Mouse (Mus musculus) intestine, embryonic 14.5 days (tissue): ENCODE data around the gene Apobec2. TPM values are rescaled to one million over a fixed set of nuclear protein-coding genes. Genes with fewer than 3 reads are reported as not detected.

ENCODE experiments used
- ATAC-seq: fragments of 200-750 bp; cut with Nextera tagmentation; replicated peaks from 2 replicates; pipeline ENCODE4 v1.8.0; 2017; ENCODE audit warnings: low read depth, moderate number of reproducible peaks, moderate TSS enrichment, moderate library complexity; ENCODE audit not compliant: low FRiP score, low TSS enrichment
- DNase-seq: peaks from one replicate; pipeline ENCODE4 v3.0.0-alpha.2; 2018; ENCODE audit warnings: low spot score
- H3K27ac ChIP-seq: fragments of 300-500 bp; sonication (generic); 2 replicates; pipeline ENCODE4 v1.5.1; 2014; ENCODE audit warnings: low read depth, mild to moderate bottlenecking, control low read depth
- H3K27me3 ChIP-seq: fragments of 300-500 bp; sonication (generic); replicated peaks from 2 replicates; pipeline ENCODE4 v1.6.1; 2014; ENCODE audit warnings: low read length, control low read depth; ENCODE audit not compliant: control insufficient read depth, insufficient read depth
- H3K36me3 ChIP-seq: fragments of 300-500 bp; sonication (generic); 2 replicates; pipeline ENCODE4 v1.6.1; 2014; ENCODE audit warnings: low read length, control low read depth; ENCODE audit not compliant: control insufficient read depth, insufficient read depth
- H3K4me1 ChIP-seq: fragments of 300-500 bp; sonication (generic); replicated peaks from 2 replicates; pipeline ENCODE4 v1.6.1; 2014; ENCODE audit warnings: low read length, control low read depth, mixed read lengths; ENCODE audit not compliant: control insufficient read depth, insufficient read depth
- H3K4me2 ChIP-seq: fragments of 300-500 bp; sonication (generic); 2 replicates; pipeline ENCODE4 v1.6.1; 2014; ENCODE audit warnings: low read length
- H3K4me3 ChIP-seq: fragments of 300-500 bp; sonication (generic); 2 replicates; pipeline ENCODE4 v1.5.1; 2014; ENCODE audit warnings: low read depth, low read length, control low read depth, mixed read lengths
- H3K9ac ChIP-seq: fragments of 300-500 bp; sonication (generic); 2 replicates; pipeline ENCODE4 v1.6.1; 2014; ENCODE audit warnings: mild to moderate bottlenecking, low read length
- H3K9me3 ChIP-seq: fragments of 300-500 bp; sonication (generic); 2 replicates; pipeline ENCODE4 v1.6.1; 2016; ENCODE audit warnings: low read length, control low read depth; ENCODE audit not compliant: control insufficient read depth
- WGBS: fragments of 180-500 bp; shearing (Covaris S2); extraction: QIAGEN DNeasy Blood & Tissue Kit; methylation state at CpG from one replicate; pipeline ENCODE4 v1.1.7; 2014; 5-methylcytosine and 5-hydroxymethylcytosine counted together
- polyA plus RNA-seq: library from polyadenylated mRNA; unstranded; fragments of >200 nt; fragmentation: Nextera tagmentation; extraction: Ambion mirVana; gene quantifications from 2 replicates; pipeline ENCODE4 v1.2.1, GENCODE M21; 2014

Gene Apobec2
- polyA plus RNA-seq, 1 experiment from 2014 or later: 2.4 TPM

DNA sequence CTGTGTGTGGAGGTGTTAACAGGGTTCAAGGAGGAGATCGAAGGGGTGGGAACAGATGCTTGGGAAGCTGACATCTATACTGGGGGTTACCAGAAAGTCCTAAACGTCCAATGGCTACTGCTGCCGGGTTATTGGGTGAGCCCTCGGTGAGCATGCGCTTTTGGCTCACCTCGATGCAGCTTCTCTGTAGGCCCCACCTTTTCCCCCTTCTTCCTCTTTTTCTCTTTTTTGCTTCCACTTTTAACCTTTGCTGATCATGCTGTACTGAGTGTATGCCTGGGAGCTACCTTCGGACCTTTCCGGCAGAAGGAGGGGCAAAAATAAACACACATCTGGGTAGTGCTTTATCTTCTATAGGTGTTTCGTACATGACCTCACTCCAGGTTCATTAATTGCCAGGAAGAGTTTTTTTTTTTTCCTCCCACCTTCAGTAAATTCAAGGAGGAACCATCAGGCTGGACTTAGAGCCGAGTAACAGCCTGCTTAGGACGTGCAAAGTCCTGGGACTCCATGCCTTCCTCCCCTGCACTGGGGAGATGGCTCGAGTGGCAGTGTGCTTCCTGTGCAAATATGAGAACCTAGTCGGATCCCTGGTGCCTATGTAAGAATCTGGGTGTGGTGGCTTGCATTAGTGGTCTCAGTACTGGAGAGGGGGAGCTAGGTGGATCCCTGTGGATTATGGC is 25.4 kb upstream of the Apobec2 start:
- ATAC-seq: peak; percentile 65
- Histone ChIP-seq H3K4me2 (peak overlapping the region; percentile 17), H3K9me3 (no peaks in the 10 kb centered on the region), H3K27ac (peak overlapping the region; percentile 19; the same call in 1 of the 2 replicates), H3K27me3 (no peaks in the 10 kb centered on the region), H3K9ac (no peak overlapping the region), H3K4me3 (no peak overlapping the region), H3K36me3 (no peaks in the 10 kb centered on the region), H3K4me1 (no peaks in the 10 kb centered on the region)
- 54% methylated on average over 13 of the region's 13 CpGs for WGBS
- DNase-seq: peak; percentile 62

DNA sequence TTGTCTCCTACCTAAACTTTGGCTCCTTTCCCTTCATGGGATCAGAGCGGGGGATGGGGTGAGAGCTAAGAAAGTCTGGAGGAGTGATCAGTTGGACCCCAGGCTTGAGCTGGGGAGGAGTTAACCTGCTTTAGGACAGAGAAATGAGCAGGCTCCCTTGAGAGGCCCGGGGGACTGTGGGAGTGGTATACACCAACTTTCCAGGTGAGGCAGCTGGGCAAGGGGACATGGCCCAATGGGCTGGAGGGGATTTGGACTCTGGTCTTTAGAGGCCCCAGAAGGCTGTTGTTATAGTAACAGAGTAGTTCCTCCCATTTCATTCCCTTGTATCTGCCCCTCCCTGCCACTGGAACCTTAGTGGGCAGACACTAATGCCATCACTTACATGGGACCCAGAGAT is 23.2 kb upstream of the Apobec2 start:
- H3K4me3 ChIP-seq: peak overlapping the region; percentile 22
- peak overlapping the region; percentile 69 for H3K27ac ChIP-seq
- no peaks in the 10 kb centered on the region for H3K27me3 ChIP-seq
- H3K4me2 ChIP-seq: peak overlapping the region; percentile 41
- 93% methylated on average over 2 of the region's 2 CpGs for WGBS
- peak; percentile 71 for DNase-seq
- H3K9me3 ChIP-seq: no peaks in the 10 kb centered on the region
- no peaks in the 10 kb centered on the region for H3K36me3 ChIP-seq
- 0 out of 2 replicates have a peak, but pooled peaks cover 2% of the 10 kb centered on the region for H3K4me1 ChIP-seq
- ATAC-seq: peak; percentile 82
- no peak overlapping the region for H3K9ac ChIP-seq

DNA sequence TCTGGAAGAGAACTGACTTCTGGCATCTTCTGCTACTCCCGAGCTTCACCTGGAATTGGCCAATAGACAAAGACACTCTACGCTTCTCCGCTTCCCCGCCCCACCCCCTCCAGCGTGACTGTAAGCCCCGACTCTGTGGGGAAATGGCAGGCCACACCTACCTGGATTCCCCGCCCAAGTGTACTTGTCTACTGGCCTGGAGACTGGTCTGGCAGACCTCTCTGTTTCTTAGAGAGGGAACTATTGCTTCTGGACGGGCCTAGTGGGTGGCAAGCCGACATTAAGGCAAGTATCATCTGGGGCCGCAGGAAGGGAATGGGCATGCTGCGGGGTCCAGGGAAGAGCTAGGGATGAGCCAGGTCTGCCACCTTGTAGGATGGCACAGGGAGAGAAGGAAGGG is 22.0 kb upstream of the Apobec2 start, which contains the start of gene Unc5cl:
TSS of gene Unc5cl (plus strand) at position 214 of the 400 bp plus-strand sequence.
- Histone ChIP-seq H3K27me3 (no peaks in the 10 kb centered on the region), H3K4me3 (peak within 1 kb of the TSS; percentile 22), H3K9me3 (no peaks in the 10 kb centered on the region), H3K36me3 (no peaks in the 10 kb centered on the region), H3K4me2 (peak within 1 kb of the TSS; percentile 41), H3K27ac (peak within 1 kb of the TSS; percentile 69), H3K4me1 (0 out of 2 replicates have a peak, but pooled peaks cover 2% of the 10 kb centered on the region), H3K9ac (0 out of 2 replicates have a peak within 1 kb of the TSS, but pooled peaks have one; percentile 0)
- DNase-seq (peak; percentile 74), ATAC-seq (peak; percentile 56; the same call in 1 of the 2 replicates)
- WGBS: 48% methylated on average over 11 of the region's 11 CpGs

DNA sequence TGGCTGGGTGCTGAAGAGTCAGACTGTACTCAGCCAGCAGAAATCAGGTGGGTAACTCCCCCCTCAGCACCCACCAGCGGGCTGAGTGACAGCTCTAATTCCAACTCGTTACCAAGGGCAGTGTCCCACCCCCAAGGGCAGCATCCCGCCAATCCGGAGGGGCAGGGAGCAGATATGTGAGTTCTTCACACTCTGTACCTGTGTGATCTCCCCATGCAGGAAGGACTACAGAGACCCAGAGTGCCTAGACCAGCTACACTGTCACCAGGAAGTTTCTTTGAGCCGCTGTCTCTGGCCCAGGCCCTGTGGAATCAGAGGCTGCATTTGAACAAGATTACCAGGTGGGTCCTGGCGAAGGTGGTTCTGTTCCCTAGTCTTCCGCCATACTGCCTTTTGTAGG is 21.5 kb upstream of the Apobec2 start:
- no peak overlapping the region for H3K9ac ChIP-seq
- H3K9me3 ChIP-seq: no peaks in the 10 kb centered on the region
- no peaks in the 10 kb centered on the region for H3K27me3 ChIP-seq
- ATAC-seq (0 out of 2 replicates have a peak, but pooled peaks have one; percentile 6), DNase-seq (no peak)
- WGBS: 48% methylated on average over 7 of the region's 7 CpGs
- H3K27ac ChIP-seq: peak overlapping the region; percentile 58; the same call in 1 of the 2 replicates
- H3K4me3 ChIP-seq: peak overlapping the region; percentile 22; the same call in 1 of the 2 replicates
- 0 out of 2 replicates have a peak, but pooled peaks cover 2% of the 10 kb centered on the region for H3K4me1 ChIP-seq
- no peaks in the 10 kb centered on the region for H3K36me3 ChIP-seq
- H3K4me2 ChIP-seq: peak overlapping the region; percentile 25

DNA sequence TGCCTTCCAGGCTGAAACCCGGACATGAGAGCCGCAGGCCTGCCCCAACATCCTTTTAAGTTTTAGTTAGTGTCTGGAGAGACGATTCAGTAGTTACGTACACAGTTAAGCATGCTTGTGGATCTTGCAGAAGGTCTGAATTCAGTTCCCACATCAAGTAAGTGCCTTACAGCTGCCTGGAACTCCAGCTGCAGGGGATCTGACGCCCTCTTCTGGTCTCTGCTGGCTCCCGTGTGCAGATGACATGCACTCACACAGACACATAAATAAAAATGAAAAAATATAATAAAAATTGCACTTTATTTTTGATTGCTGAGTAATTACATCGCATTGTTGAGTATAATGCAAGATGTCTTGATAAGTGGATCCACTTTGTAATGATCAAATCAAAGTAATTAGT is 20.8 kb upstream of the Apobec2 start:
- Histone ChIP-seq H3K4me3 (no peak overlapping the region), H3K27ac (no peak overlapping the region), H3K36me3 (no peaks in the 10 kb centered on the region), H3K9ac (no peak overlapping the region), H3K9me3 (no peaks in the 10 kb centered on the region), H3K27me3 (no peaks in the 10 kb centered on the region), H3K4me1 (0 out of 2 replicates have a peak, but pooled peaks cover 2% of the 10 kb centered on the region), H3K4me2 (no peak overlapping the region)
- ATAC-seq (no peak), DNase-seq (no peak)
- WGBS: 69% methylated on average over 7 of the region's 7 CpGs

- Histone ChIP-seq H3K4me2 (no peak overlapping the region), H3K27ac (no peak overlapping the region), H3K9me3 (no peaks in the 10 kb centered on the region), H3K4me1 (0 out of 2 replicates have a peak, but pooled peaks cover 2% of the 10 kb centered on the region), H3K9ac (no peak overlapping the region), H3K4me3 (no peak overlapping the region), H3K27me3 (no peaks in the 10 kb centered on the region), H3K36me3 (no peaks in the 10 kb centered on the region)
- ATAC-seq (no peak), DNase-seq (no peak)
- 67% methylated on average over 9 of the region's 9 CpGs for WGBS
Observed at GRCm38 (mm10) chr17:48451753-48452444, 19.2 kb upstream of the Apobec2 start.

- no peaks in the 10 kb centered on the region for H3K9me3 ChIP-seq
- DNase-seq: no peak
- H3K9ac ChIP-seq: no peak within 1 kb of the TSS
- no peaks in the 10 kb centered on the region for H3K36me3 ChIP-seq
- ATAC-seq: no peak
- no peak within 1 kb of the TSS for H3K4me2 ChIP-seq
- WGBS: 44% methylated on average over 7 of the region's 7 CpGs
- no peaks in the 10 kb centered on the region for H3K27me3 ChIP-seq
- no peak within 1 kb of the TSS for H3K27ac ChIP-seq
- H3K4me1 ChIP-seq: 0 out of 2 replicates have a peak, but pooled peaks cover 2% of the 10 kb centered on the region
- H3K4me3 ChIP-seq: no peak within 1 kb of the TSS
Observed at GRCm38 (mm10) chr17:48451353-48451675, 18.6 kb upstream of the Apobec2 start, which contains the start of gene Tspo2. Gene Tspo2 (minus strand): TSS chr17:48451522.

DNA sequence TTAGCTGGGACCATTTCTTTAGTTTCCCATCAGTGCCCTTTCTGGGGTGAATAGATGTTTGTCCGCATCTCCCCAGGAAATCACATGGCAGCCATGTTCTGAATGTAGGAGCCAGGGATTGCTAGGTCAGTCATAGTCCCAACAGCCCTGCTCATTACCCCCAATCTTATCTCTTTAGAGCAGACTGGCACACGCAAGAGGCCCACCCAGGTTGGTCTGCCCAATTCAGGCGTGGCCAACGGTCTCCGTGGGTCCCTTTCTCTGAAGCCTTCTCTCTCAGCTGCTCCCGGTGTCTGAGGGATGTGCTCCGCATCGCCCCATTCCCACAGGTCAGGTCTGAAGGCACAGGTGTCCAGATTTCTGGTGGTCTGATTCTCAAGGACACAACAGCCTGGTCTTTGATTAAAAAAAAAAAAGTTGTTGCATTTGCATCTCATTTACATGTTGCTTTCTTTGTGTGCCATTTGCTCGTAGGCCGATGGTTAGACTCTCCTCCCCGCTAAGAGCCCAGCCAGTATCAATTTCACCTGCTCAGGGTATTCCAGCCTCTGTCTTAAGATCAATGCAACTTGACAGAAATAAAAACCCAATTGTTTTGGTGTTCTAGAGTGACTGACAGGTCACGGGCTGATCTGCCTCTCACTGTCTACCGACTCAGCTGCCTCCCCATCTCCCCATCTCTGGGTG is 18.1 kb upstream of the Apobec2 start:
- Histone ChIP-seq H3K27me3 (no peaks in the 10 kb centered on the region), H3K9ac (no peak overlapping the region), H3K4me3 (no peak overlapping the region), H3K4me2 (no peak overlapping the region), H3K4me1 (0 out of 2 replicates have a peak, but pooled peaks cover 2% of the 10 kb centered on the region), H3K9me3 (no peaks in the 10 kb centered on the region), H3K36me3 (no peaks in the 10 kb centered on the region), H3K27ac (no peak overlapping the region)
- ATAC-seq (no peak), DNase-seq (no peak)
- WGBS: 83% methylated on average over 13 of the region's 13 CpGs
